Mouse (Mus musculus) hindbrain, embryonic 12.5 days (tissue): ENCODE data around the gene Fam53a. TPM values are rescaled to one million over a fixed set of nuclear protein-coding genes. Genes with fewer than 3 reads are reported as not detected.

Experiments used
- ATAC-seq: fragments of 200-750 bp; cut with Nextera tagmentation; 2 replicates; pipeline ENCODE4 v1.8.0; 2017; ENCODE audit warnings: moderate TSS enrichment; ENCODE audit not compliant: low FRiP score
- H3K27ac ChIP-seq: fragments of 300-500 bp; sonication (generic); 2 replicates; pipeline ENCODE4 v1.5.1; 2016; ENCODE audit warnings: mild to moderate bottlenecking
- H3K27me3 ChIP-seq: fragments of 300-500 bp; sonication (generic); 2 replicates; pipeline ENCODE4 v1.6.1; 2016; ENCODE audit warnings: mild to moderate bottlenecking
- H3K36me3 ChIP-seq: fragments of 300-500 bp; sonication (generic); 2 replicates; pipeline ENCODE4 v1.6.1; 2016; ENCODE audit warnings: mild to moderate bottlenecking
- H3K4me1 ChIP-seq: fragments of 300-500 bp; sonication (generic); 2 replicates; pipeline ENCODE4 v1.6.1; 2016
- H3K4me2 ChIP-seq: fragments of 300-500 bp; sonication (generic); replicated peaks from 2 replicates; pipeline ENCODE4 v1.6.1; 2016; ENCODE audit warnings: mild to moderate bottlenecking
- H3K4me3 ChIP-seq: fragments of 300-500 bp; sonication (generic); 2 replicates; pipeline ENCODE4 v1.5.1; 2016; ENCODE audit warnings: mild to moderate bottlenecking
- H3K9ac ChIP-seq: fragments of 300-500 bp; sonication (generic); 2 replicates; pipeline ENCODE4 v1.6.1; 2016; ENCODE audit warnings: mild to moderate bottlenecking, moderate library complexity
- H3K9me3 ChIP-seq: fragments of 300-500 bp; sonication (generic); replicated peaks from 2 replicates; pipeline ENCODE4 v1.6.1; 2016; ENCODE audit warnings: mild to moderate bottlenecking
- WGBS: fragments of 180-500 bp; shearing (Covaris S2); methylation state at CpG from one replicate; pipeline ENCODE4 v1.1.7; 2016; 5-methylcytosine and 5-hydroxymethylcytosine counted together
- polyA plus RNA-seq: library from polyadenylated mRNA; unstranded; fragments of >200 nt; fragmentation: Nextera tagmentation; extraction: Ambion mirVana; gene quantifications from 2 replicates; pipeline ENCODE4 v1.2.1, GENCODE M21; 2016

The Fam53a gene
- polyA plus RNA-seq, result 42.3 and 50.8 TPM in 2 replicates

DNA sequence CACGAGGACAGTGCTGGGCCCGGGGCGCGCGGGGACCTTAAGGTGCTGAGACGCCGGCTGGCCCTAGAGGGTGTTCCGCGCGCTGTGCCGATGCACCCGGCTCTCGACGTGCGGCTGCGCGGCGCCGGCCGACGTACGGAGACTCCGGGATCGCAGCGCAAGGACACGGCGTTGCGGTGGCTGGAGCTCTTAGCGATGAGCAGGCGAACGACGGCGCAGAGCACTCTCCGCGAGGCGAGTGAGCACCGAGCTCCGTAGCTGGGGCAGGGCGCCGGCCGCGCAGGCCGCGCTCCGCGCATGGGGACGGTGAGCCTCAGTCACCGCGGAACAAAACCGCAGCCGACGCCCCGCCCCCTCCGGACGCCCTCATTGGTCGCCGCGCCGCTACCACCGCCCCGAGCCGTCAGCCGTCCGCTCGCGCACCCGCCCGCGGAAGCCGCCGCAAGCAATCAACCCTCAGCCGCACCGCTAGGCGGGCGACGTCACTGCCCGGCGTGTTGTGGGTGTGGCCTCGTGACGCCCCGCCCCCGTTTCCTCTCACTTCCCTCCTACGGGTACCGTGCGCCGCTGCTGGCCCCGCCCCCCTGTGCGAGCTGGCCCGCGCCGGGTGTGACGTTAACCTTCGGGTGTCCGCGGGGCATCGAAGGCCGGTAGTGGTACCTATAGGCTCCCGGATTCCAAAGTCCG is at the start of gene Fam53a, which contains the start of gene Gm9903:
TSS of gene Fam53a (minus strand) at position 335 of the 687 bp plus-strand sequence.
TSS of gene Gm9903 (plus strand) at position 625 of the 687 bp plus-strand sequence.
- under 1% methylated on average over 95 of the region's 99 CpGs for WGBS
- no peaks in the 10 kb centered on the region for H3K27me3 ChIP-seq
- no peaks in the 10 kb centered on the region for H3K9me3 ChIP-seq
- peak within 1 kb of the TSS; percentile 90 for H3K4me2 ChIP-seq
- peak within 1 kb of the TSS; percentile 83 for H3K4me3 ChIP-seq
- H3K4me1 ChIP-seq, result peaks cover 18% of the 10 kb centered on the region
- peak; percentile 96 for ATAC-seq
- peak within 1 kb of the TSS; percentile 80 for H3K9ac ChIP-seq
- H3K27ac ChIP-seq, result peak within 1 kb of the TSS; percentile 86
- H3K36me3 ChIP-seq, result 0 out of 2 replicates have a peak, but pooled peaks cover under 1% of the 10 kb centered on the region

DNA sequence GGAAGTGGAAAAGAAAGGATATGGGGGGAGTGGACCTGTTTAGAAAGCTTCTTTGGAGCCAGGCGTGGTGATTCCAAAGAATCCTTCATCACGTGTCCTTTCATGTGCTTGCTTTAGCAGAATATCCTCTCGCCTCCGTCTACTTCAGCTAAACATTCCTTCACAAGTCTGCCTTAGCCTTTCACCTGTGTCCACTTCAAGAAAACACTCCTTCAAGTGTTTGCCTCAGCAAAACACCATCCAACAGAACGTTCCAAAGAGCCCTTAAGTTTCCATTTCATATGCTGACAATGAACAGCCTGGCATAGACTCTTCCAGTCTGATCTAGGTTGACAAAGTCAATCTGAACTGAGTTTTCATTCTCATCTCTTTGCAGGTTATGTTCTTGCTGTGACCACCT is 48.8 kb upstream of the Fam53a start:
- no peak overlapping the region for H3K4me2 ChIP-seq
- no peak for ATAC-seq
- peaks cover 7% of the 10 kb centered on the region for H3K4me1 ChIP-seq
- no peak overlapping the region for H3K27ac ChIP-seq
- no peak overlapping the region for H3K4me3 ChIP-seq
- whole genome bisulfite sequencing, result 84% methylated on average over 5 of the region's 5 CpGs
- peaks cover 4% of the 10 kb centered on the region; the same call in 1 of the 2 replicates for H3K36me3 ChIP-seq
- H3K27me3 ChIP-seq, result no peaks in the 10 kb centered on the region
- H3K9me3 ChIP-seq, result no peaks in the 10 kb centered on the region
- no peak overlapping the region for H3K9ac ChIP-seq

DNA sequence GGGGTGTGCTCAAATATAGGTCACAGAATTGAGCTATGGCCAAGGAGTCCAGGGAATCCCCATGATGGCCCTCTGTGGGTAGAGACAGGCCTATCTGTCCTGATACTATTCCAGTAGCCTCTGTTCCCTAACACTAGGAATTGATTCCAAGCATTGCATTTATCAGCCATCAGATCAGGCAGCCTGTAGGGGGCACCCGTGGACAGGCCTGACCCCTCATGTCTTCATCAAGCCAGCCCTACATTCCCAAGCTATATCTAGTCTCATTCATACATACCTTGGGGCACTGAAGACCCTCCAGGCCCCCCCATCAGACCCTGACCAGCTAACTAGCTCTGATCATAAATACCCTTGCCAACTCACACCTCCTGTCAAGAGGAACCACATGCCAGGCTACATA is 46.5 kb upstream of the Fam53a start:
- H3K4me1 ChIP-seq, result peaks cover 7% of the 10 kb centered on the region
- H3K27ac ChIP-seq, result no peak overlapping the region
- H3K4me2 ChIP-seq, result no peak overlapping the region
- H3K27me3 ChIP-seq, result no peaks in the 10 kb centered on the region
- WGBS, result 0% methylated on average over 1 of the region's 1 CpGs
- H3K9me3 ChIP-seq, result no peaks in the 10 kb centered on the region
- H3K36me3 ChIP-seq, result peaks cover 21% of the 10 kb centered on the region
- no peak for ATAC-seq
- no peak overlapping the region for H3K9ac ChIP-seq
- H3K4me3 ChIP-seq, result no peak overlapping the region

DNA sequence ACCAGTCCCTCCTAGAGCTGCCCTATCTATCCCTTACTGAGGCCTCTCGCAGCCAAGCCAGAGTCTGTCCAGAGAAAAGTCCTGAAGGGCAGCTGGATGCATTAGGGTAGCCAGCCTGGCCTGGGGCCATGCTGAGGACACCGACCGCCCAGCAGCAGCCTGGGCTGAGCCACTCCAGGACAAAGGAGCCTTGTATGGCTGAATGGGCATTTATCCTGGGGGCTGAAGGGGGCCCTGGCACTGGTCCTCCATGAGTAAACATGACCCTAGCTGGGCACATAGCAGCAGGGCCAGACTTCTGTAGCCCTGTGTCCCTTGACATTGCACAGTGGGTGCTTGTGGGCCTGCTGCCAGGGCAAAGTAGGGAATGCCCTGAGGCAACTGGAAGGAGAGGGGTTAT is 45.0 kb upstream of the Fam53a start:
- Histone ChIP-seq H3K36me3 (peaks cover 36% of the 10 kb centered on the region), H3K4me3 (no peak overlapping the region), H3K4me2 (no peak overlapping the region), H3K9me3 (no peaks in the 10 kb centered on the region), H3K27ac (peak overlapping the region; percentile 41; the same call in 1 of the 2 replicates), H3K27me3 (no peaks in the 10 kb centered on the region), H3K4me1 (peaks cover 7% of the 10 kb centered on the region), H3K9ac (no peak overlapping the region)
- ATAC-seq, result peak; percentile 48; the same call in 1 of the 2 replicates
- 62% methylated on average over 3 of the region's 3 CpGs for whole genome bisulfite sequencing

GRCm38 (mm10) chr5:33671659-33672058 is 42.2 kb upstream of the Fam53a start:
- no peaks in the 10 kb centered on the region for H3K9me3 ChIP-seq
- 91% methylated on average over 5 of the region's 5 CpGs for WGBS
- no peak overlapping the region for H3K27ac ChIP-seq
- H3K4me2 ChIP-seq, result no peak overlapping the region
- H3K27me3 ChIP-seq, result no peaks in the 10 kb centered on the region
- no peak overlapping the region; the same call in 1 of the 2 replicates for H3K9ac ChIP-seq
- H3K4me1 ChIP-seq, result peaks cover 7% of the 10 kb centered on the region
- H3K36me3 ChIP-seq, result peaks cover 62% of the 10 kb centered on the region
- no peak overlapping the region for H3K4me3 ChIP-seq
- ATAC-seq, result no peak

GRCm38 (mm10) chr5:33668223-33668622 is 38.8 kb upstream of the Fam53a start:
- H3K36me3 ChIP-seq, result peaks cover 76% of the 10 kb centered on the region
- no peak for ATAC-seq
- H3K9me3 ChIP-seq, result no peaks in the 10 kb centered on the region
- no peak overlapping the region for H3K4me3 ChIP-seq
- no peak overlapping the region for H3K27ac ChIP-seq
- H3K27me3 ChIP-seq, result no peaks in the 10 kb centered on the region
- H3K9ac ChIP-seq, result no peak overlapping the region
- no peaks in the 10 kb centered on the region; the same call in 1 of the 2 replicates for H3K4me1 ChIP-seq
- H3K4me2 ChIP-seq, result no peak overlapping the region

DNA sequence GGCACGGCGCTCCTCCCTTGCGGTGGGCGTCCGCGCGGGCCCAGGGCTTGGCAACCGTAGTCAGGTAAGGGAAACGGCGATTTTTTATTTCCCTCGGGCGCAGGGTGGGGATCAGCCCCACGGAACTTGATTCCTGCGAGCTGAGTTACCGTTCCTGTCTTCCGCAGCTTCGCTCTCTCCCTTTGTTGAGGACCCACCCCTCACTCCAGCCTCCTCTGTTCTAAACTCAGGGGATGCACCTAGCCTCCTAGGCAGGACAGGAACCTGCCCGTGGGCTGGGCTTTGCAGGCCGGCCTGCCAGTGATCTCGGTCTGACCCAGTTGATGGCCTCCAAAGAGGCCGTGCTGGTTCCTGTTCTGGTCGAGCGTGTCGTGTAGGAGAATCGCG is 29.2 kb upstream of the Fam53a start:
- Histone ChIP-seq H3K4me3 (peak overlapping the region; percentile 71), H3K36me3 (peaks cover 30% of the 10 kb centered on the region), H3K4me1 (peaks cover 29% of the 10 kb centered on the region), H3K4me2 (peak overlapping the region; percentile 91), H3K27me3 (no peaks in the 10 kb centered on the region), H3K9ac (peak overlapping the region; percentile 70), H3K9me3 (no peaks in the 10 kb centered on the region), H3K27ac (no peak overlapping the region; the same call in 1 of the 2 replicates)
- ATAC-seq, result peak; percentile 10
- under 1% methylated on average over 26 of the region's 26 CpGs for WGBS

- Histone ChIP-seq H3K9ac (peak within 1 kb of the TSS; percentile 79), H3K27me3 (no peaks in the 10 kb centered on the region), H3K27ac (peak within 1 kb of the TSS; percentile 95), H3K36me3 (peaks cover 32% of the 10 kb centered on the region), H3K4me2 (peak within 1 kb of the TSS; percentile 91), H3K4me1 (peaks cover 31% of the 10 kb centered on the region), H3K9me3 (no peaks in the 10 kb centered on the region), H3K4me3 (peak within 1 kb of the TSS; percentile 71)
- peak; percentile 98 for ATAC-seq
- under 1% methylated on average over 60 of the region's 60 CpGs for WGBS
Observed at GRCm38 (mm10) chr5:33657787-33658663, 28.6 kb upstream of the Fam53a start, which contains the start of the genes Tacc3 and Tmem129. Gene Tacc3, plus strand, starts transcription at chr5:33658128. Gene Tmem129, minus strand, starts transcription at chr5:33658416.

GRCm38 (mm10) chr5:33657251-33657786 is 27.9 kb upstream of the Fam53a start:
- peak; percentile 0; the same call in 1 of the 2 replicates for ATAC-seq
- WGBS, result 1% methylated on average over 32 of the region's 32 CpGs
- peak overlapping the region; percentile 71 for H3K4me3 ChIP-seq
- no peaks in the 10 kb centered on the region for H3K27me3 ChIP-seq
- H3K4me2 ChIP-seq, result peak overlapping the region; percentile 91
- H3K27ac ChIP-seq, result peak overlapping the region; percentile 95
- peaks cover 34% of the 10 kb centered on the region for H3K4me1 ChIP-seq
- peaks cover 28% of the 10 kb centered on the region for H3K36me3 ChIP-seq
- H3K9ac ChIP-seq, result peak overlapping the region; percentile 79
- H3K9me3 ChIP-seq, result no peaks in the 10 kb centered on the region

GRCm38 (mm10) chr5:33656739-33657138 is 27.3 kb upstream of the Fam53a start:
- WGBS, result 56% methylated on average over 1 of the region's 1 CpGs
- Histone ChIP-seq H3K9me3 (no peaks in the 10 kb centered on the region), H3K27me3 (no peaks in the 10 kb centered on the region), H3K9ac (peak overlapping the region; percentile 79), H3K27ac (peak overlapping the region; percentile 95; the same call in 1 of the 2 replicates), H3K36me3 (peaks cover 24% of the 10 kb centered on the region), H3K4me1 (peaks cover 34% of the 10 kb centered on the region), H3K4me3 (peak overlapping the region; percentile 71), H3K4me2 (peak overlapping the region; percentile 91)
- no peak for ATAC-seq

- Histone ChIP-seq H3K4me2 (no peak overlapping the region), H3K4me3 (no peak overlapping the region), H3K4me1 (peaks cover 45% of the 10 kb centered on the region), H3K27ac (no peak overlapping the region), H3K9me3 (no peaks in the 10 kb centered on the region), H3K9ac (no peak overlapping the region), H3K27me3 (no peaks in the 10 kb centered on the region), H3K36me3 (peaks cover 14% of the 10 kb centered on the region)
- ATAC-seq, result no peak
- 92% methylated on average over 10 of the region's 10 CpGs for WGBS
Observed at GRCm38 (mm10) chr5:33655251-33655840, 25.9 kb upstream of the Fam53a start.
